Mouse (Mus musculus): ENCODE results near the gene Il11ra1. TPM values are rescaled to one million over a fixed set of nuclear protein-coding genes. Genes with fewer than 3 reads are reported as not detected.
"Not testable (repeated sequence)": the region's sequence is repeated elsewhere in the genome, so short reads cannot be mapped to it uniquely, and the experiment has no call there.

Il11ra1 gene
- polyA plus RNA-seq, 1 experiment = 2.4 TPM

- Histone ChIP-seq H3K79me3 (ENCODE audit: low read depth) (no peaks in the 10 kb centered on the region), H3K79me2 (ENCODE audit: control insufficient read depth, insufficient read depth) (no peaks in the 10 kb centered on the region), H3ac (ENCODE audit: control insufficient read depth, insufficient read length, low read depth) (no peak overlapping the region), H3K36me3 (ENCODE audit: control insufficient read depth, insufficient read depth) (no peaks in the 10 kb centered on the region), H3K27me3 (ENCODE audit: control insufficient read depth, insufficient read depth, insufficient read length) (peaks cover 2% of the 10 kb centered on the region), H3K4me3 (ENCODE audit: insufficient read depth, poor library complexity, severe bottlenecking) (no peak overlapping the region)
- TF ChIP-seq USF1 (IDR thresholded peaks at IDR 0.05; ENCODE audit: low read depth) (no peak), MYOD1 (IDR thresholded peaks at IDR 0.05; ENCODE audit: control insufficient read depth, insufficient read length, low read depth) (no peak), CTCF (IDR thresholded peaks at IDR 0.05; ENCODE audit: control insufficient read depth, insufficient read depth, insufficient read length) (no peak)
Measured at GRCm38 (mm10) chr4:41762099-41762687, 62.4 kb downstream of the Il11ra1 start.

DNA sequence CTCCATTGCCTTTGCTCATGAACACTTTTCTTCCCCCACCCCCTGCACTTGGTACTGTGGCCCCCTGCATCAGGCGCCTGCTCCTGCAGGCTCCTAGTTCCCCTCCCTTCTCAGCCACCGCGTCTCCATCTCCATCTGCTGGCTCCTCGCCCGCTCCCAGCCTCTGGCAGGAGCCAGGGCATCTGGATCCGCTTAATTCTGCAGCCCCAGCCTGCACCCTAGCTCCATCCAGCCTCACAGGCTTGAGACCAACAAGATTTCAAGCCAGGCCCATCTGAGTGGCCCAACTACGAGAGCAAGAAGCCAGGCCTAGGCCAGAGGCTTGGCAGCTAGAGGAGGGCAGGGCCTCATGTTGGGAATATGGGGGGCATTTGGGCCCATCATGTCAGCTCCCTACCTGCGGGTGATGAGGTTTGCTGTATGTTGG is 62.9 kb downstream of the Il11ra1 start:
- H3ac ChIP-seq (ENCODE audit: control insufficient read depth, insufficient read length, low read depth); H3K4me3 ChIP-seq (ENCODE audit: insufficient read depth, poor library complexity, severe bottlenecking): not testable (repeated sequence)

DNA sequence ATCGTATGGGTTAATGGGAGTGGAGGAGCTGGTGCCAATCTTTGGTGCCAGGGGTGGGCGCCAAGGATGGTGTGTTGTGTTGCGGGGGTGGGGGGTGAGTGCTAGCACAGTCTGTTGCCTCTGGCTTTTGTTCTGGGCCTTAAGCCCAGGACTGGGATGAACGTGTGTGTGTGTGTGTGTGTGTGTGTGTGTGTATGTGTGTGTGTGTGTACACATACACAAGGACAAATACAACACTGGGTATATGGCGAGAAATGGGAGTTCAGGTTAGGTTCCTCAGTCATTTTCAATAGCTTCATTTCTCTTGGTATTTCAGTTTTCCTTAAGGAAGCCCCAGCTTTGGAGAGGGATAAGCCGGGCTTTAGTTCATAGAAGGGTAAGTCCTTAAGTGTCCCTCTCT is 63.4 kb downstream of the Il11ra1 start:
- H3K79me2 ChIP-seq (ENCODE audit: control insufficient read depth, insufficient read depth); H3ac ChIP-seq (ENCODE audit: control insufficient read depth, insufficient read length, low read depth); H3K79me3 ChIP-seq (ENCODE audit: low read depth); H3K4me3 ChIP-seq (ENCODE audit: insufficient read depth, poor library complexity, severe bottlenecking); H3K36me3 ChIP-seq (ENCODE audit: control insufficient read depth, insufficient read depth); H3K27me3 ChIP-seq (ENCODE audit: control insufficient read depth, insufficient read depth, insufficient read length): not testable (repeated sequence)

More for the DNA sequence above, 62.9 kb downstream of the Il11ra1 start:
- not testable (repeated sequence) for H3K27me3 ChIP-seq (ENCODE audit: control insufficient read depth, insufficient read depth, insufficient read length); H3K79me2 ChIP-seq (ENCODE audit: control insufficient read depth, insufficient read depth); H3K36me3 ChIP-seq (ENCODE audit: control insufficient read depth, insufficient read depth); H3K79me3 ChIP-seq (ENCODE audit: low read depth)

GRCm38 (mm10) chr4:41767301-41767700 is 67.5 kb downstream of the Il11ra1 start:
- not testable (repeated sequence) for H3ac ChIP-seq (ENCODE audit: control insufficient read depth, insufficient read length, low read depth); H3K36me3 ChIP-seq (ENCODE audit: control insufficient read depth, insufficient read depth); H3K79me2 ChIP-seq (ENCODE audit: control insufficient read depth, insufficient read depth); H3K4me3 ChIP-seq (ENCODE audit: insufficient read depth, poor library complexity, severe bottlenecking); H3K79me3 ChIP-seq (ENCODE audit: low read depth)
- peaks cover 12% of the 10 kb centered on the region for H3K27me3 ChIP-seq (ENCODE audit: control insufficient read depth, insufficient read depth, insufficient read length)

DNA sequence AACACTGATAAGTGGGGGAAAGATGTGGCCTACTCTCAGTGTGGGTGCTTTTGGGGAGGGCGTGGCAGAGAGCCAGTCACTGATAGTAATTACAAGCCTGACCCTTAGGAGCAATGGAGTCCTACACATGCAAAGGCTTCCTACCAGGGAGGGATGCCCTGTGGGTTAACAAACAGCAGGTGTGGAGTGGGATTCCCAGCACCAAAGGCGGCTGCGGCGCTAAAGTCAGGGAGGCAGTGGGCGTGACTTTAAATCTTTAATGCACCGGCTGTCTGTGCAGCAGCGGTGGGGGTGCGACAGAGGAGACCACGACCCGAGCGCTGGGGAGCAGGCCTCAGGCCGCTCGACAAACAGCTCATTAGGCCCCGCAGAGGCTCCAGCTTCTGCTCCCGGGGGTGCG is 73.2 kb downstream of the Il11ra1 start:
- H3K79me2 ChIP-seq (ENCODE audit: control insufficient read depth, insufficient read depth); H3K36me3 ChIP-seq (ENCODE audit: control insufficient read depth, insufficient read depth); H3ac ChIP-seq (ENCODE audit: control insufficient read depth, insufficient read length, low read depth); H3K27me3 ChIP-seq (ENCODE audit: control insufficient read depth, insufficient read depth, insufficient read length); H3K4me3 ChIP-seq (ENCODE audit: insufficient read depth, poor library complexity, severe bottlenecking); H3K79me3 ChIP-seq (ENCODE audit: low read depth): not testable (repeated sequence)

DNA sequence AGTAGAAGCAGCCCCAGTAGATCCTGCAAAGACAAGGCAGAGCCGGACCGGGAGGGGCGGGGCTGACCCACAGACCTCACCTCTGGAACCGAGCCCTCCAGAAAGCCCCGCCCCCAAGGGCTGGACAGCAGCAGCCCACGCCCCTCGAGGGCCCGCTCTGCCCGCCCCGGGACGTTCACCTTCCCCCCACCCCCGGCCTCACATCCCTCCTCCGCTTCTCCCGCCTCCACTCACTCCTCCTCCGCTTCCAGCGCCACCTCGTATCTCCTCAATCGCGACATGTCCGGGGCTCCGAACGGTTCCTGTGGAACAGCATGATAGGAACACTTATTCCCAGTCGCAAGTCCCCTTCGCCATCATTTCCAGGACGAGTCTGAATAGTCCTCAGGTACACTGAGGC is 73.7 kb downstream of the Il11ra1 start:
- not testable (repeated sequence) for H3ac ChIP-seq (ENCODE audit: control insufficient read depth, insufficient read length, low read depth); H3K79me3 ChIP-seq (ENCODE audit: low read depth); H3K79me2 ChIP-seq (ENCODE audit: control insufficient read depth, insufficient read depth); H3K27me3 ChIP-seq (ENCODE audit: control insufficient read depth, insufficient read depth, insufficient read length); H3K36me3 ChIP-seq (ENCODE audit: control insufficient read depth, insufficient read depth); H3K4me3 ChIP-seq (ENCODE audit: insufficient read depth, poor library complexity, severe bottlenecking)

- H3ac ChIP-seq (ENCODE audit: control insufficient read depth, insufficient read length, low read depth); H3K36me3 ChIP-seq (ENCODE audit: control insufficient read depth, insufficient read depth); H3K27me3 ChIP-seq (ENCODE audit: control insufficient read depth, insufficient read depth, insufficient read length); H3K4me3 ChIP-seq (ENCODE audit: insufficient read depth, poor library complexity, severe bottlenecking); H3K79me3 ChIP-seq (ENCODE audit: low read depth); H3K79me2 ChIP-seq (ENCODE audit: control insufficient read depth, insufficient read depth): not testable (repeated sequence)
Measured at GRCm38 (mm10) chr4:41774002-41774401, 74.2 kb downstream of the Il11ra1 start, which contains the start of gene Ccl27a. TSS of gene Ccl27a (minus strand) at chr4:41774247.

GRCm38 (mm10) chr4:41774506-41774905 is 74.7 kb downstream of the Il11ra1 start:
- H3K4me3 ChIP-seq (ENCODE audit: insufficient read depth, poor library complexity, severe bottlenecking); H3K36me3 ChIP-seq (ENCODE audit: control insufficient read depth, insufficient read depth): not testable (repeated sequence)

DNA sequence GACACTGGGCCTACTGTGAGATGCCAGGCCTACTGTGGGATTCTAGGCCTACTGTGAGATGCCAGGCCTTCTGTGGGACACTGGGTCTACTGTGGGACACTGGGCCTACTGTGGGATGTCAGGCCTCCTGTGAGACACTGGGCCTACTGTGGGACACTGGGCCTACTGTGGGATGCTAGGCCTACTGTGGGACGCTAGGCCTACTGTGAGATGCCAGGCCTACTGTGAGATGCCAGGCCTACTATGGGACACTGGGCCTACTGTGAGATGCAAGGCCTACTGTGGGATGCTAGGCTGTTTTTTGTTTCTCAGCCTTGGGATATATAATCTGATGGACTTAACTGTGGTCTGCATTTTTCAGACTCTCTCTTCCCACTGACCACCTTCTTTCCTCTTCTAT is 76.1 kb downstream of the Il11ra1 start:
- not testable (repeated sequence) for H3K27me3 ChIP-seq (ENCODE audit: control insufficient read depth, insufficient read depth, insufficient read length); H3K79me3 ChIP-seq (ENCODE audit: low read depth)

More at GRCm38 (mm10) chr4:41774506-41774905, 74.7 kb downstream of the Il11ra1 start:
- H3K27me3 ChIP-seq (ENCODE audit: control insufficient read depth, insufficient read depth, insufficient read length); H3K79me2 ChIP-seq (ENCODE audit: control insufficient read depth, insufficient read depth); H3ac ChIP-seq (ENCODE audit: control insufficient read depth, insufficient read length, low read depth); H3K79me3 ChIP-seq (ENCODE audit: low read depth): not testable (repeated sequence)

DNA sequence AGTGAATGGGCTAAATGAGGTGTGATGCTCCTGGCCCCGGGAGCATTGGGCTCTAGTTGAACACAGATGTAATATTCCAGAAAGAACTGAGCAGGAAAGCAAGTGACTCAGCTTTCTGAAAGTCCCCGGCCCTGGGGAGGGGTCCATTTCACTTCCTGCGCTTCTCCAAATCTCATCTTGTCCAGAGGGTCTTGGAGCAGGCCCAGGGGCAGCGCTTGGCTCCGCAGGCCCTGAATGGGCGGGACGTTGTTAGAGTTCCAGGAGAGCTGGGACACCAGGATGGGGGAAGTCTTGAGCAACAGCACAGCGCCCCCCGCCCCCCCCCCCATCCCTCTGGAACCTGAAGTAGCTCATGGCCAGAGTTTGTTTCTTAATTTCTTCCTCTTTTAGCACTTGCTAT is 81.5 kb downstream of the Il11ra1 start:
- H3K4me3 ChIP-seq (ENCODE audit: insufficient read depth, poor library complexity, severe bottlenecking); H3K79me3 ChIP-seq (ENCODE audit: low read depth); H3K79me2 ChIP-seq (ENCODE audit: control insufficient read depth, insufficient read depth); H3ac ChIP-seq (ENCODE audit: control insufficient read depth, insufficient read length, low read depth); H3K36me3 ChIP-seq (ENCODE audit: control insufficient read depth, insufficient read depth); H3K27me3 ChIP-seq (ENCODE audit: control insufficient read depth, insufficient read depth, insufficient read length): not testable (repeated sequence)

More for the DNA sequence above, 76.1 kb downstream of the Il11ra1 start:
- not testable (repeated sequence) for H3K4me3 ChIP-seq (ENCODE audit: insufficient read depth, poor library complexity, severe bottlenecking); H3K36me3 ChIP-seq (ENCODE audit: control insufficient read depth, insufficient read depth); H3ac ChIP-seq (ENCODE audit: control insufficient read depth, insufficient read length, low read depth); H3K79me2 ChIP-seq (ENCODE audit: control insufficient read depth, insufficient read depth)

GRCm38 (mm10) chr4:41781748-41782485 is 82.1 kb downstream of the Il11ra1 start:
- not testable (repeated sequence) for H3ac ChIP-seq (ENCODE audit: control insufficient read depth, insufficient read length, low read depth)

More at GRCm38 (mm10) chr4:41781748-41782485, 82.1 kb downstream of the Il11ra1 start:
- not testable (repeated sequence) for H3K79me2 ChIP-seq (ENCODE audit: control insufficient read depth, insufficient read depth); H3K36me3 ChIP-seq (ENCODE audit: control insufficient read depth, insufficient read depth); H3K27me3 ChIP-seq (ENCODE audit: control insufficient read depth, insufficient read depth, insufficient read length); H3K4me3 ChIP-seq (ENCODE audit: insufficient read depth, poor library complexity, severe bottlenecking); H3K79me3 ChIP-seq (ENCODE audit: low read depth)

Measured in C2C12 (cell line).